Mouse (Mus musculus): Measurements from ENCODE around the gene Rbm17. TPM values are rescaled to one million over a fixed set of nuclear protein-coding genes. Genes with fewer than 3 reads are reported as not detected.

Rbm17 gene
- polyA plus RNA-seq, 1 experiment from 2014 or later = 72.6 TPM

GRCm38 (mm10) chr2:11642451-11642941, 38.5 kb upstream of the Rbm17 start, which contains the start of gene Il2ra:
Gene Il2ra, plus strand, starts transcription at chr2:11642807.
- DNase-seq (ENCODE audit: low spot score) = no peak
- TF ChIP-seq CTCF (IDR thresholded peaks at IDR 0.05) (no peak), EP300 (IDR thresholded peaks at IDR 0.05) (no peak)
- no peak within 1 kb of the TSS for H3K9ac ChIP-seq (replicated peaks; ENCODE audit: low read depth)
- WGBS = 78% methylated on average over 3 of the region's 3 CpGs
- H3K27ac ChIP-seq (ENCODE audit: low read length) = no peak within 1 kb of the TSS
- H3K4me2 ChIP-seq (replicated peaks; ENCODE audit: low read depth, low read length) = no peak within 1 kb of the TSS
- no peaks in the 10 kb centered on the region for H3K9me3 ChIP-seq (ENCODE audit: low read length)
- no peaks in the 10 kb centered on the region for H3K27me3 ChIP-seq (replicated peaks; ENCODE audit: insufficient read depth, low read length)
- H3K36me3 ChIP-seq (ENCODE audit: insufficient read depth, low read length) = no peaks in the 10 kb centered on the region
- no peak within 1 kb of the TSS for H3K4me3 ChIP-seq (ENCODE audit: low read depth, low read length)
- ATAC-seq = no peak
- no peaks in the 10 kb centered on the region for H3K4me1 ChIP-seq (ENCODE audit: insufficient read depth, low read depth, low read length)

GRCm38 (mm10) chr2:11637115-11637514, 33.2 kb upstream of the Rbm17 start:
- no peak for TF ChIP-seq CTCF (IDR thresholded peaks at IDR 0.05)
- no peak for TF ChIP-seq EP300 (IDR thresholded peaks at IDR 0.05)
- Histone ChIP-seq H3K27ac (ENCODE audit: low read length) (no peak overlapping the region), H3K36me3 (ENCODE audit: insufficient read depth, low read length) (no peaks in the 10 kb centered on the region), H3K9me3 (ENCODE audit: low read length) (no peaks in the 10 kb centered on the region), H3K9ac (replicated peaks; ENCODE audit: low read depth) (no peak overlapping the region), H3K4me1 (ENCODE audit: insufficient read depth, low read depth, low read length) (no peaks in the 10 kb centered on the region), H3K4me3 (ENCODE audit: low read depth, low read length) (no peak overlapping the region), H3K4me2 (replicated peaks; ENCODE audit: low read depth, low read length) (no peak overlapping the region), H3K27me3 (replicated peaks; ENCODE audit: insufficient read depth, low read length) (no peaks in the 10 kb centered on the region)
- 50% methylated on average over 1 of the region's 1 CpGs for WGBS
- DNase-seq (ENCODE audit: low spot score) (no peak), ATAC-seq (no peak)

DNA sequence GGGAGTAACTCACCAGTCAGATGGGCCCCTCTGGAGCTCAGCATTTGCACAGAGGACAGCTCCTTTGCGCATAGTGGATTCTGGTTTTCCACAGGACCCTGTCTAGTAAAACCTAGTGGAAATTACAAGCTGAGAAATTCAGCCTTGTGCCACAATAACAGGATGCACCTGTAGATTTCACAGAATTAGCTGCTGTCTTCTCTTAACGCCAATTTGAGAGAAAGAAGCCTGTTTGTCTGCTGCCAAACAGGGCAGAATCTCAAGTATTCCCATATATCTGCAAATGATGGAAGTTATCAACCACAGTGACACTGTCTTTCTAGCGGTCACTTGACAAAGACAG, 32.2 kb upstream of the Rbm17 start:
- no peaks in the 10 kb centered on the region for H3K36me3 ChIP-seq (ENCODE audit: insufficient read depth, low read length)
- no peaks in the 10 kb centered on the region for H3K9me3 ChIP-seq (ENCODE audit: low read length)
- no peak for DNase-seq (ENCODE audit: low spot score)
- no peaks in the 10 kb centered on the region for H3K27me3 ChIP-seq (replicated peaks; ENCODE audit: insufficient read depth, low read length)
- H3K4me2 ChIP-seq (replicated peaks; ENCODE audit: low read depth, low read length) = no peak overlapping the region
- H3K4me1 ChIP-seq (ENCODE audit: insufficient read depth, low read depth, low read length) = no peaks in the 10 kb centered on the region
- no peak overlapping the region for H3K9ac ChIP-seq (replicated peaks; ENCODE audit: low read depth)
- WGBS = 61% methylated on average over 3 of the region's 3 CpGs
- H3K4me3 ChIP-seq (ENCODE audit: low read depth, low read length) = no peak overlapping the region
- H3K27ac ChIP-seq (ENCODE audit: low read length) = no peak overlapping the region
- TF ChIP-seq CTCF (IDR thresholded peaks at IDR 0.05) = no peak
- no peak for TF ChIP-seq EP300 (IDR thresholded peaks at IDR 0.05)
- ATAC-seq = no peak

DNA sequence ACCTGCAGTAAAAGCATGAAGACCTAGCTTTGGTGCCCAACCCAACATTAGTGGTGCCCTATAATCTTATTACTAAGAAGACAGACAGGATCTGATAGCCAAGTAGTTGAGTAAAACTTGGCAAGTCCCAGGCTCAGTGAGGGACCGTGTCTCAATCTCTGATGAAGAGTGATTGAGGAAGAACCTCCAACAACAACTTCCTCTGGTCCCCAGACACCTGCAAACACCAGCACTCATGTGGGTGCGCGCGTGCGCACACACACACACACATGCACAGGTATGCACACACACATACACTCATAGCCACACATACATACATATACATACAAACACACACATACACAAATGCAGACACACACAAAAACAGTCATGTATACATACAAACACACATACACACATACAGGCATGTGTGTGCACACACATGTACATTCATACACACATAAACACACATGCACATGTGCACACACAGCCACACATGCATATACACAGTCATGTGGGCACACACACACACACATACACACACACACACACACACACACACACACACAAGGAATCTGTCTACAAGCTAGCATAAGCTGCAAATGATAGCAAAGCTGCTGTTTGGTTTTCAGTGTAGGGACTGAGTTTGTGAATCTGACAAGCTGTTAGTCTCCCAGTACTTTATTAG, 31.7 kb upstream of the Rbm17 start:
- no peaks in the 10 kb centered on the region for H3K4me1 ChIP-seq (ENCODE audit: insufficient read depth, low read depth, low read length)
- no peak overlapping the region for H3K9ac ChIP-seq (replicated peaks; ENCODE audit: low read depth)
- H3K4me3 ChIP-seq (ENCODE audit: low read depth, low read length) = no peak overlapping the region
- no peaks in the 10 kb centered on the region for H3K9me3 ChIP-seq (ENCODE audit: low read length)
- no peak for DNase-seq (ENCODE audit: low spot score)
- TF ChIP-seq CTCF (IDR thresholded peaks at IDR 0.05) = no peak
- no peak for TF ChIP-seq EP300 (IDR thresholded peaks at IDR 0.05)
- no peak overlapping the region for H3K27ac ChIP-seq (ENCODE audit: low read length)
- H3K36me3 ChIP-seq (ENCODE audit: insufficient read depth, low read length) = no peaks in the 10 kb centered on the region
- 92% methylated on average over 5 of the region's 5 CpGs for WGBS
- H3K27me3 ChIP-seq (replicated peaks; ENCODE audit: insufficient read depth, low read length) = no peaks in the 10 kb centered on the region
- ATAC-seq = no peak
- no peak overlapping the region for H3K4me2 ChIP-seq (replicated peaks; ENCODE audit: low read depth, low read length)

- WGBS = 80% methylated on average over 6 of the region's 6 CpGs
- Histone ChIP-seq H3K27ac (ENCODE audit: low read length) (no peak overlapping the region), H3K9ac (replicated peaks; ENCODE audit: low read depth) (no peak overlapping the region), H3K4me3 (ENCODE audit: low read depth, low read length) (no peak overlapping the region), H3K36me3 (ENCODE audit: insufficient read depth, low read length) (no peaks in the 10 kb centered on the region), H3K4me2 (replicated peaks; ENCODE audit: low read depth, low read length) (no peak overlapping the region), H3K9me3 (ENCODE audit: low read length) (no peaks in the 10 kb centered on the region), H3K27me3 (replicated peaks; ENCODE audit: insufficient read depth, low read length) (no peaks in the 10 kb centered on the region), H3K4me1 (ENCODE audit: insufficient read depth, low read depth, low read length) (no peaks in the 10 kb centered on the region)
- no peak for TF ChIP-seq CTCF (IDR thresholded peaks at IDR 0.05)
- TF ChIP-seq EP300 (IDR thresholded peaks at IDR 0.05) = no peak
- no peak for DNase-seq (ENCODE audit: low spot score)
- ATAC-seq = no peak
These were observed 31.1 kb upstream of the Rbm17 start for GRCm38 (mm10) chr2:11635035-11635434.

GRCm38 (mm10) chr2:11625890-11626289, 21.9 kb upstream of the Rbm17 start, which contains the start of gene Gm17490:
Gene Gm17490, minus strand, starts transcription at chr2:11626264.
- Histone ChIP-seq H3K9me3 (ENCODE audit: low read length) (no peaks in the 10 kb centered on the region), H3K4me3 (ENCODE audit: low read depth, low read length) (no peak within 1 kb of the TSS), H3K27ac (ENCODE audit: low read length) (no peak within 1 kb of the TSS), H3K4me1 (ENCODE audit: insufficient read depth, low read depth, low read length) (no peaks in the 10 kb centered on the region), H3K27me3 (replicated peaks; ENCODE audit: insufficient read depth, low read length) (no peaks in the 10 kb centered on the region), H3K36me3 (ENCODE audit: insufficient read depth, low read length) (no peaks in the 10 kb centered on the region), H3K9ac (replicated peaks; ENCODE audit: low read depth) (no peak within 1 kb of the TSS), H3K4me2 (replicated peaks; ENCODE audit: low read depth, low read length) (no peak within 1 kb of the TSS)
- no peak for TF ChIP-seq CTCF (IDR thresholded peaks at IDR 0.05)
- no peak for TF ChIP-seq EP300 (IDR thresholded peaks at IDR 0.05)
- DNase-seq (ENCODE audit: low spot score) (no peak), ATAC-seq (no peak)
- 91% methylated on average over 5 of the region's 5 CpGs for WGBS

All from lung, postnatal 0 days (tissue).